Mouse (Mus musculus) erythroblast, embryonic 14.5 days (primary cell): Measurements from ENCODE around the gene Gm5741.

Experiments used
- GATA1 ChIP-seq: IDR thresholded peaks from 2 replicates; pipeline ENCODE4 v1.6.1; 2012; ENCODE audit warnings: low read length, inconsistent platforms, mixed read lengths
- TAL1 ChIP-seq: IDR thresholded peaks from 3 replicates; pipeline ENCODE4 v1.6.1; 2012; ENCODE audit warnings: low read length, inconsistent platforms, mixed read lengths

GRCm38 (mm10) chr8:85035165-85035727 lies 32.5 kb downstream of the Gm5741 start:
- TF ChIP-seq GATA1 (no peak), TAL1 (no peak)
